Mouse (Mus musculus) kidney, embryonic 14.5 days (tissue): Measurements from ENCODE around the gene Ggcx. TPM values are rescaled to one million over a fixed set of nuclear protein-coding genes. Genes with fewer than 3 reads are reported as not detected.
A peak's percentile ranks its signal among the peaks of the same experiment; 100 is the strongest.

Experiments used
- ATAC-seq: fragments of 200-750 bp; cut with Nextera tagmentation; 2 replicates; pipeline ENCODE4 v1.8.0; 2017; ENCODE audit warnings: moderate number of reproducible peaks, mild to moderate bottlenecking, moderate TSS enrichment, moderate library complexity; ENCODE audit not compliant: low FRiP score, low TSS enrichment
- H3K27ac ChIP-seq: fragments of 300-500 bp; sonication (generic); 2 replicates; pipeline ENCODE4 v1.5.1; 2014; ENCODE audit warnings: low read depth, mild to moderate bottlenecking, low read length, moderate library complexity, mixed read lengths
- H3K27me3 ChIP-seq: fragments of 300-500 bp; sonication (generic); 2 replicates; pipeline ENCODE4 v1.6.1; 2014; ENCODE audit warnings: mild to moderate bottlenecking, low read length; ENCODE audit not compliant: control insufficient read depth, insufficient read depth
- H3K36me3 ChIP-seq: fragments of 300-500 bp; sonication (generic); 2 replicates; pipeline ENCODE4 v1.6.1; 2014; ENCODE audit warnings: low read length, mixed read lengths; ENCODE audit not compliant: control insufficient read depth, insufficient read depth
- H3K4me1 ChIP-seq: fragments of 300-500 bp; sonication (generic); 2 replicates; pipeline ENCODE4 v1.6.1; 2014; ENCODE audit warnings: low read length, mixed read lengths; ENCODE audit not compliant: control insufficient read depth, insufficient read depth
- H3K4me2 ChIP-seq: fragments of 300-500 bp; sonication (generic); replicated peaks from 2 replicates; pipeline ENCODE4 v1.6.1; 2014; ENCODE audit warnings: low read depth, mild to moderate bottlenecking, low read length
- H3K4me3 ChIP-seq: fragments of 300-500 bp; sonication (generic); 2 replicates; pipeline ENCODE4 v1.5.1; 2014; ENCODE audit warnings: mild to moderate bottlenecking, low read length
- H3K9ac ChIP-seq: fragments of 300-500 bp; sonication (generic); 2 replicates; pipeline ENCODE4 v1.6.1; 2014; ENCODE audit warnings: low read depth, mild to moderate bottlenecking, low read length, moderate library complexity
- H3K9me3 ChIP-seq: fragments of 300-500 bp; sonication (generic); 2 replicates; pipeline ENCODE4 v1.6.1; 2016; ENCODE audit warnings: low read length; ENCODE audit not compliant: control insufficient read depth
- WGBS: fragments of 180-500 bp; shearing (Covaris S2); extraction: QIAGEN DNeasy Blood & Tissue Kit; methylation state at CpG from one replicate; pipeline ENCODE4 v1.1.7; 2014; 5-methylcytosine and 5-hydroxymethylcytosine counted together
- polyA plus RNA-seq: library from polyadenylated mRNA; unstranded; fragments of >200 nt; fragmentation: Nextera tagmentation; extraction: Ambion mirVana; gene quantifications from 2 replicates; pipeline ENCODE4 v1.2.1, GENCODE M21; 2014

Gene Ggcx
- polyA plus RNA-seq, 1 experiment from 2014 or later: 24.7 TPM

- Histone ChIP-seq H3K4me1 (peaks cover 25% of the 10 kb centered on the region), H3K9me3 (no peaks in the 10 kb centered on the region), H3K27ac (peak overlapping the region; percentile 97), H3K4me3 (peak overlapping the region; percentile 54), H3K36me3 (peaks cover 3% of the 10 kb centered on the region; the same call in 1 of the 2 replicates), H3K4me2 (peak overlapping the region; percentile 55), H3K9ac (peak overlapping the region; percentile 73; the same call in 1 of the 2 replicates), H3K27me3 (no peaks in the 10 kb centered on the region)
- 13% methylated on average over 12 of the region's 12 CpGs for WGBS
- ATAC-seq: peak; percentile 82
Observed at GRCm38 (mm10) chr6:72390795-72391521, 23.1 kb upstream of the Ggcx start.

- peak overlapping the region; percentile 42; the same call in 1 of the 2 replicates for H3K27ac ChIP-seq
- H3K4me3 ChIP-seq: no peak overlapping the region
- H3K4me1 ChIP-seq: peaks cover 25% of the 10 kb centered on the region
- ATAC-seq: no peak
- H3K9me3 ChIP-seq: no peaks in the 10 kb centered on the region
- H3K27me3 ChIP-seq: no peaks in the 10 kb centered on the region
- WGBS: 91% methylated on average over 5 of the region's 5 CpGs
- H3K4me2 ChIP-seq: no peak overlapping the region
- H3K36me3 ChIP-seq: no peaks in the 10 kb centered on the region
- H3K9ac ChIP-seq: no peak overlapping the region
Observed at GRCm38 (mm10) chr6:72392341-72392740, 21.8 kb upstream of the Ggcx start.

GRCm38 (mm10) chr6:72396837-72397251 lies 17.3 kb upstream of the Ggcx start:
- Histone ChIP-seq H3K4me2 (no peak overlapping the region), H3K9ac (no peak overlapping the region), H3K27ac (no peak overlapping the region), H3K27me3 (no peaks in the 10 kb centered on the region), H3K4me3 (no peak overlapping the region), H3K9me3 (no peaks in the 10 kb centered on the region), H3K4me1 (no peaks in the 10 kb centered on the region), H3K36me3 (no peaks in the 10 kb centered on the region)
- no peak for ATAC-seq
- WGBS: 81% methylated on average over 10 of the region's 10 CpGs

- Histone ChIP-seq H3K4me3 (no peak overlapping the region), H3K4me1 (no peaks in the 10 kb centered on the region), H3K36me3 (no peaks in the 10 kb centered on the region), H3K9me3 (no peaks in the 10 kb centered on the region), H3K9ac (no peak overlapping the region), H3K4me2 (no peak overlapping the region), H3K27me3 (no peaks in the 10 kb centered on the region), H3K27ac (no peak overlapping the region)
- no peak for ATAC-seq
- WGBS: 47% methylated on average over 2 of the region's 2 CpGs
Observed at GRCm38 (mm10) chr6:72399967-72400366, 14.1 kb upstream of the Ggcx start.

- Histone ChIP-seq H3K27me3 (no peaks in the 10 kb centered on the region), H3K9me3 (no peaks in the 10 kb centered on the region), H3K27ac (no peak overlapping the region), H3K4me2 (no peak overlapping the region), H3K9ac (no peak overlapping the region), H3K4me3 (no peak overlapping the region), H3K36me3 (no peaks in the 10 kb centered on the region), H3K4me1 (no peaks in the 10 kb centered on the region)
- no peak; the same call in 1 of the 2 replicates for ATAC-seq
- 16% methylated on average over 7 of the region's 7 CpGs for WGBS
Observed at GRCm38 (mm10) chr6:72401875-72402274, 12.2 kb upstream of the Ggcx start.

- ATAC-seq: no peak
- H3K9me3 ChIP-seq: no peaks in the 10 kb centered on the region
- WGBS: 80% methylated on average over 7 of the region's 7 CpGs
- H3K36me3 ChIP-seq: no peaks in the 10 kb centered on the region
- H3K4me1 ChIP-seq: no peaks in the 10 kb centered on the region
- H3K9ac ChIP-seq: no peak overlapping the region
- no peak overlapping the region for H3K4me2 ChIP-seq
- no peaks in the 10 kb centered on the region for H3K27me3 ChIP-seq
- H3K27ac ChIP-seq: no peak overlapping the region
- H3K4me3 ChIP-seq: no peak overlapping the region
Observed at GRCm38 (mm10) chr6:72405356-72405755, 8.8 kb upstream of the Ggcx start.

GRCm38 (mm10) chr6:72407119-72407518 lies 7.0 kb upstream of the Ggcx start:
- no peaks in the 10 kb centered on the region for H3K4me1 ChIP-seq
- 3% methylated on average over 5 of the region's 5 CpGs for WGBS

GRCm38 (mm10) chr6:72409567-72409966 lies 4.5 kb upstream of the Ggcx start:
- no peaks in the 10 kb centered on the region for H3K27me3 ChIP-seq
- no peak overlapping the region for H3K27ac ChIP-seq
- H3K4me2 ChIP-seq: no peak overlapping the region
- WGBS: 14% methylated on average over 3 of the region's 3 CpGs
- H3K4me1 ChIP-seq: no peaks in the 10 kb centered on the region
- no peak for ATAC-seq
- H3K36me3 ChIP-seq: no peaks in the 10 kb centered on the region
- H3K9me3 ChIP-seq: no peaks in the 10 kb centered on the region
- no peak overlapping the region for H3K9ac ChIP-seq
- H3K4me3 ChIP-seq: no peak overlapping the region

More at GRCm38 (mm10) chr6:72407119-72407518, 7.0 kb upstream of the Ggcx start:
- Histone ChIP-seq H3K27ac (no peak overlapping the region), H3K4me2 (no peak overlapping the region), H3K9ac (no peak overlapping the region), H3K27me3 (no peaks in the 10 kb centered on the region), H3K9me3 (no peaks in the 10 kb centered on the region), H3K4me3 (no peak overlapping the region), H3K36me3 (no peaks in the 10 kb centered on the region)
- peak; percentile 74 for ATAC-seq

- 48% methylated on average over 1 of the region's 1 CpGs for WGBS
- H3K9ac ChIP-seq: no peak overlapping the region
Observed at GRCm38 (mm10) chr6:72410003-72410402, 4.1 kb upstream of the Ggcx start.

More at GRCm38 (mm10) chr6:72410003-72410402, 4.1 kb upstream of the Ggcx start:
- no peak overlapping the region for H3K4me3 ChIP-seq
- H3K4me1 ChIP-seq: peaks cover 3% of the 10 kb centered on the region
- H3K9me3 ChIP-seq: no peaks in the 10 kb centered on the region
- H3K27ac ChIP-seq: no peak overlapping the region
- no peaks in the 10 kb centered on the region for H3K27me3 ChIP-seq
- ATAC-seq: no peak
- no peaks in the 10 kb centered on the region for H3K36me3 ChIP-seq
- no peak overlapping the region for H3K4me2 ChIP-seq
